Mouse (Mus musculus) hindbrain, embryonic 14.5 days (tissue): Measurements from ENCODE around the gene Lmod2. TPM values are rescaled to one million over a fixed set of nuclear protein-coding genes. Genes with fewer than 3 reads are reported as not detected.

Experiments used
- ATAC-seq: fragments of 200-750 bp; cut with Nextera tagmentation; 2 replicates; pipeline ENCODE4 v1.8.0; 2017; ENCODE audit warnings: moderate number of reproducible peaks, mild to moderate bottlenecking, moderate TSS enrichment, moderate library complexity; ENCODE audit not compliant: low FRiP score
- DNase-seq: peaks from one replicate; pipeline ENCODE4 v3.0.0-alpha.2; 2015; ENCODE audit warnings: low spot score
- H3K27ac ChIP-seq: fragments of 300-500 bp; sonication (generic); 2 replicates; pipeline ENCODE4 v1.5.1; 2014; ENCODE audit warnings: mild to moderate bottlenecking, moderate library complexity
- H3K27me3 ChIP-seq: fragments of 300-500 bp; sonication (generic); 2 replicates; pipeline ENCODE4 v1.6.1; 2014; ENCODE audit warnings: mild to moderate bottlenecking, low read length, mixed read lengths; ENCODE audit not compliant: control insufficient read depth, insufficient read depth
- H3K36me3 ChIP-seq: fragments of 300-500 bp; sonication (generic); replicated peaks from 2 replicates; pipeline ENCODE4 v1.6.1; 2014; ENCODE audit not compliant: control insufficient read depth, insufficient read depth
- H3K4me1 ChIP-seq: fragments of 300-500 bp; sonication (generic); replicated peaks from 2 replicates; pipeline ENCODE4 v1.6.1; 2014; ENCODE audit warnings: antibody characterized with exemption, low read length, mixed read lengths; ENCODE audit not compliant: control insufficient read depth, insufficient read depth
- H3K4me2 ChIP-seq: fragments of 300-500 bp; sonication (generic); replicated peaks from 2 replicates; pipeline ENCODE4 v1.6.1; 2014; ENCODE audit warnings: mild to moderate bottlenecking, moderate library complexity
- H3K4me3 ChIP-seq: fragments of 300-500 bp; sonication (generic); replicated peaks from 2 replicates; pipeline ENCODE4 v1.5.1; 2014; ENCODE audit warnings: mild to moderate bottlenecking, low read length
- H3K9ac ChIP-seq: fragments of 300-500 bp; sonication (generic); 2 replicates; pipeline ENCODE4 v1.6.1; 2014
- H3K9me3 ChIP-seq: fragments of 300-500 bp; sonication (generic); 2 replicates; pipeline ENCODE4 v1.6.1; 2016; ENCODE audit warnings: low read length; ENCODE audit not compliant: control insufficient read depth
- WGBS: fragments of 180-500 bp; shearing (Covaris S2); extraction: QIAGEN DNeasy Blood & Tissue Kit; methylation state at CpG from one replicate; pipeline ENCODE4 v1.1.7; 2014; 5-methylcytosine and 5-hydroxymethylcytosine counted together
- polyA plus RNA-seq: library from polyadenylated mRNA; unstranded; fragments of >200 nt; fragmentation: Nextera tagmentation; extraction: Ambion mirVana; gene quantifications from 2 replicates; pipeline ENCODE4 v1.2.1, GENCODE M21; 2014

Gene Lmod2
- polyA plus RNA-seq, 1 experiment from 2014 or later: not detected

GRCm38 (mm10) chr6:24620936-24621335, 23.4 kb downstream of the Lmod2 start:
- Histone ChIP-seq H3K4me3 (no peak overlapping the region), H3K9ac (no peak overlapping the region), H3K4me1 (no peaks in the 10 kb centered on the region), H3K27ac (no peak overlapping the region), H3K36me3 (peaks cover 51% of the 10 kb centered on the region), H3K4me2 (no peak overlapping the region), H3K9me3 (no peaks in the 10 kb centered on the region), H3K27me3 (no peaks in the 10 kb centered on the region)
- DNase-seq: no peak
- no peak for ATAC-seq
- 94% methylated on average over 2 of the region's 2 CpGs for WGBS

GRCm38 (mm10) chr6:24622098-24622497, 24.5 kb downstream of the Lmod2 start:
- WGBS: 86% methylated on average over 2 of the region's 2 CpGs
- no peaks in the 10 kb centered on the region for H3K9me3 ChIP-seq
- no peak overlapping the region for H3K4me3 ChIP-seq
- no peaks in the 10 kb centered on the region for H3K27me3 ChIP-seq
- no peak overlapping the region for H3K9ac ChIP-seq
- H3K36me3 ChIP-seq: peaks cover 44% of the 10 kb centered on the region
- ATAC-seq (no peak), DNase-seq (no peak)
- H3K27ac ChIP-seq: no peak overlapping the region
- no peak overlapping the region for H3K4me2 ChIP-seq
- no peaks in the 10 kb centered on the region for H3K4me1 ChIP-seq

GRCm38 (mm10) chr6:24627586-24628030, 30.0 kb downstream of the Lmod2 start:
- Histone ChIP-seq H3K4me1 (no peaks in the 10 kb centered on the region), H3K9me3 (no peaks in the 10 kb centered on the region), H3K4me3 (no peak overlapping the region), H3K27me3 (no peaks in the 10 kb centered on the region), H3K4me2 (no peak overlapping the region), H3K27ac (no peak overlapping the region), H3K9ac (no peak overlapping the region), H3K36me3 (peaks cover 24% of the 10 kb centered on the region)
- ATAC-seq: peak; percentile 65; the same call in 1 of the 2 replicates
- peak; percentile 85 for DNase-seq
- 71% methylated on average over 5 of the region's 5 CpGs for WGBS

DNA sequence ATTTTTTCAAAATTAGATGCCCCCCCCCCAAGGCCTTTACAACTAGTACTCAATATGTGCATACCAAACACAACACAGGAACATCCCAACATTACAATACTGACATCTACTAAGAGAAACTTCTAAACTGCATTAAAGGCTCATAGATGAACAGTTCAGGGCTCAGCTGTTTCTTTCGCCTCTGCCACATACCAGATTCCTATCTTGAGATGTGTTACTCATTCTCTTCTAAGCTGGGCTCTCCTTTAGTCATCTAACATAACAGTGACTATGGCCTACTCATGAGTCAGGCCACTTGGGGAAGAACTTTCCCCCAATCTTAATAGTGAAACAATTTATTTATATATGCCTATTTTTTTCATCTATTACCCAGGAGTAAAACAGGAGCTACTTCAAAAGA, 30.9 kb downstream of the Lmod2 start:
- no peak for DNase-seq
- no peak for ATAC-seq
- whole genome bisulfite sequencing: 79% methylated on average over 1 of the region's 1 CpGs

DNA sequence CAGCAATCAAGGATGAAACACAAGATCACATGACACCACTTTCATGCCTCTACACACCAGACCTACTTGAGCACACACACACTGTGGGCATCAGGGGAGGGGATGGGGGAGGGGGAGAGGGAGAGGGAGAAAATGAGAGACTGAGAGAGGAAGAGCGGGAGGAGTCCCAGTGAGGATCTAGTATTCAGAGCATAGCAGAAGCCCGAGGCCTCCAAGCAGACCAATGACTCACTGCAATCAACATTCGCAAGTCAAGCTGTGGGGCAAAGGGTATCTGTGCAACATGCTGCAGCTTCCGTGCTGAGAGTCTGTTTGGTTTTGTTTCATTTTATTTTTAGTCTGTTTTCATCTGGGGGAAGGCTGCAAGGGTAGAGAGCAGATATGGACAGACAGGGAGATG, 34.5 kb downstream of the Lmod2 start:
- H3K9ac ChIP-seq: no peak overlapping the region

More for the DNA sequence above, 30.9 kb downstream of the Lmod2 start:
- H3K27ac ChIP-seq: no peak overlapping the region
- H3K4me2 ChIP-seq: no peak overlapping the region
- H3K4me1 ChIP-seq: no peaks in the 10 kb centered on the region
- no peaks in the 10 kb centered on the region for H3K27me3 ChIP-seq
- no peaks in the 10 kb centered on the region for H3K9me3 ChIP-seq
- H3K9ac ChIP-seq: no peak overlapping the region
- H3K36me3 ChIP-seq: peaks cover 26% of the 10 kb centered on the region
- no peak overlapping the region for H3K4me3 ChIP-seq

GRCm38 (mm10) chr6:24634065-24634464, 36.5 kb downstream of the Lmod2 start:
- no peaks in the 10 kb centered on the region for H3K4me1 ChIP-seq
- no peaks in the 10 kb centered on the region for H3K9me3 ChIP-seq
- no peak overlapping the region for H3K4me2 ChIP-seq
- no peak overlapping the region for H3K4me3 ChIP-seq
- 95% methylated on average over 3 of the region's 3 CpGs for WGBS
- no peaks in the 10 kb centered on the region for H3K27me3 ChIP-seq
- H3K36me3 ChIP-seq: peaks cover 18% of the 10 kb centered on the region
- no peak for DNase-seq
- H3K27ac ChIP-seq: no peak overlapping the region
- no peak for ATAC-seq
- H3K9ac ChIP-seq: no peak overlapping the region

More for the DNA sequence above, 34.5 kb downstream of the Lmod2 start:
- Histone ChIP-seq H3K36me3 (peaks cover 18% of the 10 kb centered on the region), H3K27me3 (no peaks in the 10 kb centered on the region), H3K4me1 (no peaks in the 10 kb centered on the region), H3K9me3 (no peaks in the 10 kb centered on the region), H3K27ac (no peak overlapping the region), H3K4me3 (no peak overlapping the region), H3K4me2 (no peak overlapping the region)
- 84% methylated on average over 4 of the region's 4 CpGs for WGBS
- ATAC-seq (no peak), DNase-seq (no peak)

DNA sequence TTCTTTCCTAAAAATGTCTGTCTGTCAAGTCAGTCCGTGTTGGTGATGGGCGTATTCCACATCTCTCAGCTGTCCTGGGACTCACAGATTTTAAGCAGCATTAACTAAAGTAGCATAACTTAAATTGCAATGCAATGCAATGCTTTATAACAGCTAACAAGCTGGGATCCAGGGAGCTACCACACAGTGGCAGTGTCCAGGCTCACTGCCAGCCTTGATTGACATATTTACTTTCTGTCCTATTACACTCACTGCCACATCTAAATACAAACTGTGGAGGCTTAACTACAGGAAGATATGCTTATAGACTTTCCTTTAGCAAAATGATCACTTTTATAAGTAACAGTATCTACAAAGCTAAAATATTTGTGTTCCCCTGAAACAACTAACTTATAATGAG, 38.3 kb downstream of the Lmod2 start:
- no peaks in the 10 kb centered on the region for H3K4me1 ChIP-seq
- H3K4me3 ChIP-seq: no peak overlapping the region
- no peak overlapping the region for H3K9ac ChIP-seq
- H3K27ac ChIP-seq: no peak overlapping the region
- peaks cover 18% of the 10 kb centered on the region for H3K36me3 ChIP-seq
- no peaks in the 10 kb centered on the region for H3K27me3 ChIP-seq
- no peak for DNase-seq
- no peaks in the 10 kb centered on the region for H3K9me3 ChIP-seq
- WGBS: 94% methylated on average over 2 of the region's 2 CpGs
- H3K4me2 ChIP-seq: no peak overlapping the region
- ATAC-seq: no peak

GRCm38 (mm10) chr6:24641286-24641685, 43.7 kb downstream of the Lmod2 start:
- no peak overlapping the region for H3K27ac ChIP-seq
- DNase-seq: no peak
- no peak for ATAC-seq
- H3K9ac ChIP-seq: no peak overlapping the region
- no peaks in the 10 kb centered on the region for H3K4me1 ChIP-seq
- H3K4me2 ChIP-seq: no peak overlapping the region
- H3K27me3 ChIP-seq: no peaks in the 10 kb centered on the region
- no peaks in the 10 kb centered on the region for H3K36me3 ChIP-seq
- 94% methylated on average over 4 of the region's 4 CpGs for WGBS
- no peaks in the 10 kb centered on the region for H3K9me3 ChIP-seq
- H3K4me3 ChIP-seq: no peak overlapping the region

- H3K27ac ChIP-seq: no peak overlapping the region
- no peaks in the 10 kb centered on the region for H3K27me3 ChIP-seq
- H3K9ac ChIP-seq: no peak overlapping the region
- no peak for DNase-seq
- H3K4me3 ChIP-seq: no peak overlapping the region
- H3K4me1 ChIP-seq: no peaks in the 10 kb centered on the region
- H3K36me3 ChIP-seq: no peaks in the 10 kb centered on the region
- 97% methylated on average over 2 of the region's 2 CpGs for WGBS
- H3K9me3 ChIP-seq: no peaks in the 10 kb centered on the region
- no peak for ATAC-seq
- H3K4me2 ChIP-seq: no peak overlapping the region
Measured at GRCm38 (mm10) chr6:24642161-24642560, 44.6 kb downstream of the Lmod2 start.

- Histone ChIP-seq H3K27me3 (no peaks in the 10 kb centered on the region), H3K4me1 (no peaks in the 10 kb centered on the region), H3K9me3 (no peaks in the 10 kb centered on the region), H3K27ac (no peak overlapping the region), H3K9ac (no peak overlapping the region), H3K4me2 (no peak overlapping the region), H3K36me3 (no peaks in the 10 kb centered on the region), H3K4me3 (no peak overlapping the region)
- 94% methylated on average over 3 of the region's 3 CpGs for WGBS
- DNase-seq (no peak), ATAC-seq (no peak)
Measured at GRCm38 (mm10) chr6:24642960-24643359, 45.4 kb downstream of the Lmod2 start.
